Mouse (Mus musculus): ENCODE measurements at regions not wholly inside any gene's neighbourhood (a gene's known extent, or its start where the extent isn't known, plus 50 kb on each side); places are given as distances from the start of the nearest gene placed in this dataset.

DNA sequence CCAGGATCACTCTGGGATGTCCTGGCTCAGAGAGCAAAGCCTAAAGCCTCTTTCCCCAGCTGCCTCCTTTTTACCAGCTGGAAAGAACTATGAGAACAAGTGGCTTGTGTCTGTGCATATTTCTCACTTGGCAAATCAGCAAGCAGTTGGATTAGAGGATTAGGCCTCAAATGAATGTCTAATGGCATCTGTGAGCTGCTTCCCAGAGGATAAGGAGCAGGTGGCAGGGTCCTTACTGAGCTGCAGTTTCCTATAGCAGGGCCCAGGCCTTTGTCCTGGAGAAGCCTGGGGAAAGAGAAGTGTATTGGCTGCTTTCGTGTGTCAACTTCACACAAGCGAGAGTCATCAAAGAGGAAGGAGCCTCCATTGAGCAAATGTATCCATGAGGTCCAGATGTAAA is 59.1 kb upstream of the Hs3st2 start:
- TF ChIP-seq CTCF (IDR thresholded peaks at IDR 0.05; ENCODE audit: insufficient read depth, low read length) (no peak), POLR2A (IDR thresholded peaks at IDR 0.05; ENCODE audit: borderline replicate concordance, extremely low read depth, low read depth, low read length) (no peak)

Data from lung, adult 2 months (tissue).